Mouse (Mus musculus) erythroblast, embryonic 14.5 days (primary cell): ENCODE measurements around the gene Vmn1r226.

Experiments
- GATA1 ChIP-seq: IDR thresholded peaks from 2 replicates; pipeline ENCODE4 v1.6.1; 2012; ENCODE audit warnings: low read length, inconsistent platforms, mixed read lengths
- TAL1 ChIP-seq: IDR thresholded peaks from 3 replicates; pipeline ENCODE4 v1.6.1; 2012; ENCODE audit warnings: low read length, inconsistent platforms, mixed read lengths

DNA sequence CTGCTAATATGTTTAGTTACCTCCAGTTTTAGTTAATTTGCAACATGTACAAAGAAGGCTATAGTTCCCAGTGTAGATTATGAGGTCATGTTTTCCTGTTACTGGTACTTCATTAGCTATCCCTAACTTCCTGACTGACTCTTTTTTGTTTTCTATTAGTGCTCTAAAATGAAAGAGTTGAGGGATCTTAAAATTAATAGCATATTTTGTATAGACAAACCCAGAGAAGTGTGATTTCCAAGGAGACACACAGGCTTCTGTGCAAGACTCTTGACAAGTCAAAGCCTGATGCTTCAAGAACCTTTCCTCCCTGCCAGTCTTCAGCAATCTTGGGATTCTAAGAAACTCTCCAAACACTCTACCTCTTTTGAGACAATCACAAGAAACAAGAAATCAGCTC is at the start of gene Vmn1r226:
- TF ChIP-seq TAL1, result no peak
- TF ChIP-seq GATA1, result no peak
